Mouse (Mus musculus) heart, postnatal 25 days (tissue): ENCODE results near the gene Cdh22. TPM values are rescaled to one million over a fixed set of nuclear protein-coding genes. Genes with fewer than 3 reads are reported as not detected.

Experiments used
- DNase-seq: peaks from one replicate; pipeline ENCODE4 v3.0.0; 2022; ENCODE audit warnings: low spot score
- intact Hi-C: fragments of 180-260 bp; cut with DNase I; formaldehyde crosslinking; loops from one replicate; pipeline ENCODE4 v1.15.1; 2025
- total RNA-seq, 2 experiments: library from RNA; stranded (reverse); gene quantifications; 2 replicates each; pipeline ENCODE4 v1.2.3; 2021

Cdh22 gene
- total RNA-seq, 2 experiments from 2014 or later: 0.36 to 0.42 TPM

- no peak for DNase-seq
- intact Hi-C loops: no loop called here
These were observed 67.8 kb downstream of the Cdh22 start for GRCm38 (mm10) chr2:165166664-165167435.

GRCm38 (mm10) chr2:165162221-165162620 is 72.4 kb downstream of the Cdh22 start:
- no peak for DNase-seq
- intact Hi-C loops: no loop called here

- intact Hi-C loops: no loop called here
- no peak for DNase-seq
These were observed 74.2 kb downstream of the Cdh22 start for GRCm38 (mm10) chr2:165160466-165160865.

GRCm38 (mm10) chr2:165159055-165159688 is 75.5 kb downstream of the Cdh22 start:
- no peak for DNase-seq
- intact Hi-C loops: no loop called here

GRCm38 (mm10) chr2:165158317-165158716 is 76.3 kb downstream of the Cdh22 start:
- DNase-seq: no peak
- intact Hi-C loops: no loop called here

GRCm38 (mm10) chr2:165157900-165158299 is 76.8 kb downstream of the Cdh22 start:
- intact Hi-C loops: no loop called here
- DNase-seq: no peak

GRCm38 (mm10) chr2:165153006-165153405 is 81.6 kb downstream of the Cdh22 start:
- DNase-seq: peak; percentile 39

GRCm38 (mm10) chr2:165149741-165150140 is 84.9 kb downstream of the Cdh22 start:
- DNase-seq: no peak
- intact Hi-C loops: no loop called here

More at GRCm38 (mm10) chr2:165153006-165153405, 81.6 kb downstream of the Cdh22 start:
- intact Hi-C loops: no loop called here

GRCm38 (mm10) chr2:165145821-165146220 is 88.8 kb downstream of the Cdh22 start:
- intact Hi-C loops: no loop called here
- DNase-seq: no peak

- DNase-seq: no peak
- intact Hi-C loops: no loop called here
These were observed 91.2 kb downstream of the Cdh22 start for GRCm38 (mm10) chr2:165143487-165143886.

GRCm38 (mm10) chr2:165136049-165136448 is 98.6 kb downstream of the Cdh22 start:
- intact Hi-C loops: no loop called here
- no peak for DNase-seq

- intact Hi-C loops: no loop called here
- DNase-seq: no peak
These were observed 101.1 kb downstream of the Cdh22 start for GRCm38 (mm10) chr2:165133566-165133965.

GRCm38 (mm10) chr2:165131428-165131827 is 103.2 kb downstream of the Cdh22 start:
- no peak for DNase-seq
- intact Hi-C loops: no loop called here

GRCm38 (mm10) chr2:165129189-165129588 is 105.5 kb downstream of the Cdh22 start:
- DNase-seq: no peak
- intact Hi-C loops: no loop called here

- DNase-seq: no peak
- intact Hi-C loops: no loop called here
These were observed 107.6 kb downstream of the Cdh22 start for GRCm38 (mm10) chr2:165126896-165127562.

- intact Hi-C loops: no loop called here
- no peak for DNase-seq
These were observed 113.3 kb downstream of the Cdh22 start for GRCm38 (mm10) chr2:165121206-165121840.

- DNase-seq: no peak
- intact Hi-C loops: no loop called here
These were observed 113.9 kb downstream of the Cdh22 start for GRCm38 (mm10) chr2:165120765-165121164.

- DNase-seq: no peak
- intact Hi-C loops: loop anchor here (2.0 kb wide), 2 partner anchors 39 to 153 kb away; partner anchors contain the start of gene Slc12a5
These were observed 120.9 kb downstream of the Cdh22 start for GRCm38 (mm10) chr2:165113733-165114132.

- intact Hi-C loops: loop anchor here (2.0 kb wide), 2 partner anchors 37 to 151 kb away; partner anchors contain the start of gene Slc12a5
- peak; percentile 48 for DNase-seq
These were observed 122.5 kb downstream of the Cdh22 start for GRCm38 (mm10) chr2:165112149-165112548.

GRCm38 (mm10) chr2:165106585-165106984 is 128.1 kb downstream of the Cdh22 start:
- intact Hi-C loops: no loop called here
- no peak for DNase-seq
